Mouse (Mus musculus) small intestine, adult 2 months (tissue): ENCODE measurements at regions not wholly inside any gene's neighbourhood (a gene's known extent, or its start where the extent isn't known, plus 50 kb on each side); places are given as distances from the start of the nearest gene placed in this dataset.

Experiments
- H3K27ac ChIP-seq: fragments of 200-500 bp; 2 replicates; pipeline ENCODE4 v1.5.1; 2012; ENCODE audit warnings: low read depth, low read length, control low read depth, inconsistent platforms; ENCODE audit not compliant: insufficient read depth
- H3K27me3 ChIP-seq: fragments of 200-500 bp; 2 replicates; pipeline ENCODE4 v1.6.1; 2012; ENCODE audit warnings: mild to moderate bottlenecking, moderate library complexity, low read length, inconsistent platforms; ENCODE audit not compliant: control insufficient read depth, insufficient read depth
- H3K36me3 ChIP-seq: fragments of 200-500 bp; 2 replicates; pipeline ENCODE4 v1.6.1; 2012; ENCODE audit warnings: mild to moderate bottlenecking, low read length, control low read depth, inconsistent platforms; ENCODE audit not compliant: control insufficient read depth, insufficient read depth
- H3K4me1 ChIP-seq: fragments of 200-500 bp; 2 replicates; pipeline ENCODE4 v1.6.1; 2012; ENCODE audit warnings: low read length, inconsistent platforms, mixed read lengths; ENCODE audit not compliant: control insufficient read depth, insufficient read depth, insufficient read length
- H3K4me3 ChIP-seq: fragments of 200-500 bp; 2 replicates; pipeline ENCODE4 v1.5.1; 2012; ENCODE audit warnings: low read depth, mild to moderate bottlenecking, control low read depth, inconsistent platforms, low read length, moderate library complexity
- CTCF ChIP-seq: fragments of 200-500 bp; IDR thresholded peaks from 2 replicates; pipeline ENCODE4 v1.5.1; 2012; ENCODE audit warnings: low read depth, mild to moderate bottlenecking, control low read depth, inconsistent platforms, low read length, moderate library complexity, mixed read lengths; ENCODE audit not compliant: insufficient replicate concordance, insufficient read length; ENCODE audit errors: extremely low read depth
- POLR2A ChIP-seq: fragments of 200-500 bp; IDR thresholded peaks from 2 replicates; pipeline ENCODE4 v1.6.1; 2012; ENCODE audit warnings: low read depth, mild to moderate bottlenecking, control low read depth, inconsistent platforms, low read length, moderate library complexity
- WGBS: fragments of 180-500 bp; shearing (Covaris S2); methylation state at CpG from one replicate; pipeline ENCODE4 v1.1.7; 2018; 5-methylcytosine and 5-hydroxymethylcytosine counted together

GRCm38 (mm10) chr7:36136571-36136970 is 333.8 kb upstream of the Zfp507 start:
- no peak overlapping the region for H3K4me3 ChIP-seq
- TF ChIP-seq POLR2A: no peak
- TF ChIP-seq CTCF: no peak
- WGBS: 44% methylated on average over 5 of the region's 5 CpGs
- H3K4me1 ChIP-seq: no peaks in the 10 kb centered on the region
- H3K36me3 ChIP-seq: no peaks in the 10 kb centered on the region
- no peak overlapping the region for H3K27ac ChIP-seq
- H3K27me3 ChIP-seq: no peaks in the 10 kb centered on the region

- H3K4me3 ChIP-seq: no peak overlapping the region
- H3K36me3 ChIP-seq: no peaks in the 10 kb centered on the region
- 70% methylated on average over 4 of the region's 4 CpGs for WGBS
Observed at GRCm38 (mm10) chr7:36134557-36134956, 331.8 kb upstream of the Zfp507 start.

GRCm38 (mm10) chr7:36133658-36134143 is 330.9 kb upstream of the Zfp507 start:
- H3K36me3 ChIP-seq: no peaks in the 10 kb centered on the region
- no peaks in the 10 kb centered on the region for H3K27me3 ChIP-seq
- no peak overlapping the region for H3K4me3 ChIP-seq
- H3K4me1 ChIP-seq: no peaks in the 10 kb centered on the region
- TF ChIP-seq CTCF (no peak), POLR2A (no peak)
- no peak overlapping the region for H3K27ac ChIP-seq
- 20% methylated on average over 8 of the region's 8 CpGs for WGBS

More at GRCm38 (mm10) chr7:36134557-36134956, 331.8 kb upstream of the Zfp507 start:
- Histone ChIP-seq H3K4me1 (no peaks in the 10 kb centered on the region), H3K27me3 (no peaks in the 10 kb centered on the region), H3K27ac (no peak overlapping the region)
- TF ChIP-seq CTCF (no peak), POLR2A (no peak)

- WGBS: 89% methylated on average over 11 of the region's 11 CpGs
- H3K4me3 ChIP-seq: no peak overlapping the region
- no peaks in the 10 kb centered on the region for H3K4me1 ChIP-seq
- H3K27me3 ChIP-seq: no peaks in the 10 kb centered on the region
- TF ChIP-seq CTCF: no peak
- TF ChIP-seq POLR2A: no peak
- no peak overlapping the region for H3K27ac ChIP-seq
- H3K36me3 ChIP-seq: no peaks in the 10 kb centered on the region
Observed at GRCm38 (mm10) chr7:36133026-36133425, 330.2 kb upstream of the Zfp507 start.

- Histone ChIP-seq H3K27ac (no peak overlapping the region), H3K4me1 (no peaks in the 10 kb centered on the region), H3K27me3 (no peaks in the 10 kb centered on the region), H3K4me3 (no peak overlapping the region), H3K36me3 (no peaks in the 10 kb centered on the region)
- 47% methylated on average over 1 of the region's 1 CpGs for WGBS
- TF ChIP-seq POLR2A: no peak
Observed at GRCm38 (mm10) chr7:36132569-36132968, 329.8 kb upstream of the Zfp507 start.

- TF ChIP-seq CTCF (no peak), POLR2A (no peak)
- Histone ChIP-seq H3K4me1 (no peaks in the 10 kb centered on the region), H3K27me3 (no peaks in the 10 kb centered on the region)
Observed at GRCm38 (mm10) chr7:36097054-36097453, 294.3 kb upstream of the Zfp507 start.

GRCm38 (mm10) chr7:36095258-36096130 is 292.7 kb upstream of the Zfp507 start:
- no peak for TF ChIP-seq CTCF
- TF ChIP-seq POLR2A: no peak
- H3K36me3 ChIP-seq: no peaks in the 10 kb centered on the region
- H3K27ac ChIP-seq: no peak overlapping the region
- WGBS: 70% methylated on average over 20 of the region's 20 CpGs
- H3K4me1 ChIP-seq: no peaks in the 10 kb centered on the region
- H3K27me3 ChIP-seq: no peaks in the 10 kb centered on the region
- H3K4me3 ChIP-seq: no peak overlapping the region

More at GRCm38 (mm10) chr7:36097054-36097453, 294.3 kb upstream of the Zfp507 start:
- WGBS: 83% methylated on average over 4 of the region's 4 CpGs
- no peak overlapping the region for H3K27ac ChIP-seq
- no peaks in the 10 kb centered on the region for H3K36me3 ChIP-seq
- H3K4me3 ChIP-seq: no peak overlapping the region
